Mouse (Mus musculus): ENCODE results near the gene Dram1.
"Not testable (repeated sequence)": the region's sequence is repeated elsewhere in the genome, so short reads cannot be mapped to it uniquely, and the experiment has no call there.

Dram1 gene

DNA sequence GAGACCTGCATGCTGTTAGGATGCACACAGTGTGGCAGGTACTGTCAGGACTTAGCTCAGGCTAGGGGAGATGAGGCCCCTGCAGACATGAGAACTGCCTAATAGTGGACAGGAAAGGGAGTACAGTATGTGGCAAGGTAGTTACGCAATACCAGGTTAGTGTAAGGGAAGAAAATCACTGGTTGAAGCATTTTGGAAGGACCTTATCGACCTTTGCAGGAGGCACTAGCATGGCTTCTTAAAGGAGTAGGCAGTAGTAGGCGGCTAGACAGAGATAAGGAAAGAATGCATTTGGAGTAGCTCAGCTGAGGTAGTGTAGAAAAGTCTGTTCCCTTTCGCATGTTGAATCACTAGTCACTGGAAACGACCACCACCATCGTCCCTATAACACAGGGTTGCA lies 6.9 kb upstream of the Dram1 start:
- DNase-seq (ENCODE audit: low spot score), result no peak

- no peak for DNase-seq (ENCODE audit: low spot score)
Measured at GRCm38 (mm10) chr10:88385290-88385689, 6.4 kb upstream of the Dram1 start.

- DNase-seq (ENCODE audit: low spot score), result no peak
Measured at GRCm38 (mm10) chr10:88384081-88384480, 5.2 kb upstream of the Dram1 start.

DNA sequence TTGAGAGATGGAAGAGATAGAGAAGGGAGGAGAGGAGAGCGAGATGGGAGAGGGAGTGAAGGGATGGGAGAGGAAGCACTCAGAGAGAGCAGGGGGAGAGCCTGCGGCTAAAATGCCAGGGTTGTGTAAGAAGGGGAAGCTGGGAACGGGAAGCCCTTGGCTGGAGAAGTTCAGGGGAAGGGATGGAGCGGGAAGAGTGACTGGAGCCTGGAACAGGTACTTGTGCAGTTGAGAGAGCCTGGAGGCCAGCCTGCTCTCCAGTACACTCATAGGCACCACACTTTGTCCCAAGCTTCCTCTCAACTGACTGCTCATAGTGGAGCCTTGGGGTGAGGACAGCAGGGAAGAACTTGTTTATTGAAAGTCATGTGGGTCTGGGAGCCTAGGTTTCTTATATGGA lies 4.6 kb upstream of the Dram1 start:
- DNase-seq (ENCODE audit: low spot score), result no peak

DNA sequence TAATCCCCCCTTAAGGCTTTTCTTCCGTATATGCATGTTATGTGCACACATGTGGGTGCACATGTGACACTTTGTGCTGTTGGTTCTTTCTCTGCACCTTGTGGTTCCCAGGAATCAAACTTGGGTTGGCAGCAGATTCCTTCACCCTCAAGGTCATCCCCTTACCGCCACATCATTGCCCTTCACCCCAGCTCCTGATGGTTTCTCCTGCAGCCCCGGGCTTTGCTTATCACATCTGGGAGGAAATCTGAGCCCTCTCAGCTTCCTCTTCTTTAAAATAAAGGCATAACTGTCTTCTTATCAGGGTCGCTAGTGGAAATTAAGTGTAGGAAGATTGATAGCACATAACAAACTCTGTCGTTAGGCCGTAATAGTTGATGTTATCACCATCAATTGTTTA lies 3.1 kb upstream of the Dram1 start:
- DNase-seq (ENCODE audit: low spot score), result no peak

GRCm38 (mm10) chr10:88381286-88381685 lies 2.4 kb upstream of the Dram1 start:
- no peak for DNase-seq (ENCODE audit: low spot score)

DNA sequence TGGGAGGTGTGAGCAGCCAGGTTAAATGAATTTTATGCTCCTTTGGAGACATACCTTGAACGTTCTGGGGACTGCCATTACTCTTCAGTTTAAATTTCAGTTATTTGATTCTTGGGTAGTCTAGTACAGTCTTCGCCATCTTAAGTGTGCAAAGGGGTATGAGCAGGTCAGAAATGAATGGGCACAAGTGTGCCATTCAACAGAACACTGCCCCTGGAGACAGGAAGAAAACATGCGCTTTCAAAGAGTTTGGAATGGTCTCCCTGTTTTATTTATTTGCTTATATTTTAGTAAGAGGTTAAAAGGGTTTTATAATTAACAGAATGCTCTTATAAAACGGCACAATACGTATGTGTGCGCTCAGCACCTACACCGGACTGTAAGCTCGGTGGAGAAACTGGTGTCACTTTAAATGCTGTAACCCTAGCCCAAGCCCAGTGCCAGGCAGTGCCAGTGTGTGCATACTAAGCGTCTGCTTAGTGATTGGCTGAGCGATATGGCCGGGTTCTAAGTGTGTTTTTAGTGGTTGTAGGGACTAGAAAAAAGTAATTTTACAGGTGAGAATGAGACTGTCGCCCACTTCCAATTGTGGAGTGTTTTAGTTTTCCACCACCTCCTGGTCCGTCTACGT lies 1.7 kb upstream of the Dram1 start:
- DNase-seq (ENCODE audit: low spot score), result no peak

DNA sequence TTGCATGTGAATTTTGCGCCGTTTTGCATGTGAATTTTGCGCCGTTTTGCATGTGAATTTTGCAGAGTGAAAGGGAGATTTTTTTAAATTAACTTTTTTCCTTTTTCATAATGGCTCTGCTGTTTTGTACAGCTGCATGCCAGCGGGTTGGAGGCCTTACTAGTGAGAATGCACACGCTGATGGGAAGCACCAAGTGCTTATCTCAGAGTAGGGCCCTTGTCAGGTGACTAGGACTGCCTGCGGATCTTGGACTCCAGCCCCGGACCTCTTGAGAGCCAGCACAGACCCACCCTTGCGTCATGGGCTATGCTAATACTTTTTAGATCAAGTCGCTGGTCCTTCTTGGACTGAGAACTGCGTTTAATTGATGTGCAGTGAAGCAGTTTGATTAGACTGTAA lies 1.1 kb upstream of the Dram1 start:
- peak; percentile 43 for DNase-seq (ENCODE audit: low spot score)

- no peak for DNase-seq (ENCODE audit: low spot score)
Measured at GRCm38 (mm10) chr10:88377666-88378065, 1.2 kb downstream of the Dram1 start.

DNA sequence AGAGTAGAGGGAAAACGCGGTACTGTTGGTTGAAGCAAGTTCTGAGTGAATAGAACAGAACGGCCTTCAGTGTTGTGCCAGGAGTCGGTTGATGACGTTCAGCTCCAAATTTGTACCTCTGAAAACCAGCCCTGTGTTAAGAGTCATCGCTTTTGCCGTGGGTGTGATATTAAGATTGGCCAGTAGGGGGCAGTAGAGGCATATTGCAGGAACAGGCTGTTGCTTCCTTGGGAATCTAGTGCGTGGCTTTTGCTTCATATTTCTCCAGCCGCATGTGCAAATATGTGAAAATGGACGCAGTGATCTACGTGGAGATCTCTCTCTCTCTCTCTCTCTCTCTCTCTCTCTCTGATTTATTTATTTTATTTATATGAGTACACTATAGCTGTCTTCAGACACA lies 2.1 kb downstream of the Dram1 start:
- peak; percentile 96 for DNase-seq (ENCODE audit: low spot score)

DNA sequence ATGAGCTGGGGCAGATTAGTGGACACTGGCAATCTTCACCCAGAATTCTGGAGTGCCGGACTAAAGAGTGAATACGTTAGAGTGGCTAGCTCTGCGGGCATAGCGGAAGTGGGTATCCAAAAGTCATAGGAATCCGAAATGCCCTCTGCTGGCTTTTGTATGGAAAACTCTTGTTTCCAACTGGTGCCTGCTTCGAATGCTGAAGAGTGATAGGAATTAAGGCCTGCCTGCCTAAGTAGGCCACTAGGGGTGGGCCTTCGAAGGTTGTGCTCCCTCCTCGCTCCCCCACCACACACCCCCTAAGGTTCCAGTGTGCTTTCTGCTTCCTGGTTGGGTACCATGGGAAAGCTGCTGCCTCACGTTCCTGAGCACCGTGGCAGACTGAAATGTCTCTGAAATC lies 3.9 kb downstream of the Dram1 start:
- DNase-seq (ENCODE audit: low spot score), result no peak

GRCm38 (mm10) chr10:88372945-88373344 lies 5.9 kb downstream of the Dram1 start:
- DNase-seq (ENCODE audit: low spot score), result not testable (repeated sequence)

DNA sequence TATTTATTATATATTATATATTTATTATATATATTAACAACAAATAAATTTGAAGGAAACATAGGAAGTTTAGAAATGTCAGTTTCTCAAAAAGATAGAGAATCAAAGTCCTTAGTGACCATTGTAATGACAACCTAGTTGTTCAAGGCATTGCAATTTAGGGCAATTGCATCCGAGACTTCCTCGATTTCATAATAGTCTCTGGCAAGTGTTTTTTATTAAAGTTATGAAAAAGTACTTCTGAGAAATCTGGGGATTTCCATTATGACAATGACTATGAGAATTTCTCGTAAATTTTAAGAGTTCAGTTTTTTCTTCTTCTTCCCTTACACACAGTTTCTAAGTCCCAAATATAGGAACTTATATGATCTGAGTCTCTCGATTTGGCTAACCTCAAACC lies 6.4 kb downstream of the Dram1 start:
- DNase-seq (ENCODE audit: low spot score), result no peak

- DNase-seq (ENCODE audit: low spot score), result no peak
Measured at GRCm38 (mm10) chr10:88371793-88372192, 7.1 kb downstream of the Dram1 start.

DNA sequence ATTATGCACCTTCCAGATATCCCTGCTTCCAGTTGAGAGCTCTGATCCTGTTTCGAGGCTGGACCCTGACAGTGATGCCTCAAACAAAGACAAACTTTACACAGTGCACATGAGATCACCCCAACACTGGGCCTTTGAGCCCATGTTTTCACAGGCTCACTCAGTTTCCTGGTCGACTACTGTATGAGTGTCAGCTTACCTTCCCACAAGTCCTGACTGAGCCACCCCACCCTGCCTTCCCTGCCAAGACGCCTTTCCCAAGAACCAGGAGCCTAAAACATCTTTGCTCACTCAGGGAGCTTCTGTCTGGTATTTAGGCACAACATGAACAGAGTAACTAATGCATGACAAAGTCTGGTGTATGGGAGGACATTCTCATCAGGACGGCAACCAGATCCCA lies 9.6 kb downstream of the Dram1 start:
- DNase-seq (ENCODE audit: low spot score), result no peak

GRCm38 (mm10) chr10:88364221-88364620 lies 14.7 kb downstream of the Dram1 start:
- DNase-seq (ENCODE audit: low spot score), result no peak

DNA sequence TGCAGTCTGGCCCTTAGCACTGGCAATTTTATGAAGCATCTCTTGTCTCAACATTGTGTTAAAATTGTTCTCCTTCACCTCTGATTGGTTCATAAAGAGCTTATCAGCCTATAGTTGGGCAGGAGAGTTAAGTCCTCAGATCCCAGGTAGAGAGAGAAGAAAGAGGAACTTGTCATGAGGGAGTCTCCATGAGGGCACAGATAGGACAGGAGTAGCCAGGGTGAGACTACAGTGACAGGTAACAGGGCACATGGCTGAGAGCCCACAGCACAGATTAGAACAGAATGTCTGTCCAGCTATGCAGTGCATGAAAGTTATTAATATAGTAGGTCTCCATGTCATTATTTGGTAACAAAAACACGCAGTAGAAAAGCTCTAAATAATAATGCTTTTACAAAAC lies 16.7 kb downstream of the Dram1 start:
- no peak for DNase-seq (ENCODE audit: low spot score)

- DNase-seq (ENCODE audit: low spot score), result peak; percentile 69
Measured at GRCm38 (mm10) chr10:88356983-88357559, 21.8 kb downstream of the Dram1 start.

DNA sequence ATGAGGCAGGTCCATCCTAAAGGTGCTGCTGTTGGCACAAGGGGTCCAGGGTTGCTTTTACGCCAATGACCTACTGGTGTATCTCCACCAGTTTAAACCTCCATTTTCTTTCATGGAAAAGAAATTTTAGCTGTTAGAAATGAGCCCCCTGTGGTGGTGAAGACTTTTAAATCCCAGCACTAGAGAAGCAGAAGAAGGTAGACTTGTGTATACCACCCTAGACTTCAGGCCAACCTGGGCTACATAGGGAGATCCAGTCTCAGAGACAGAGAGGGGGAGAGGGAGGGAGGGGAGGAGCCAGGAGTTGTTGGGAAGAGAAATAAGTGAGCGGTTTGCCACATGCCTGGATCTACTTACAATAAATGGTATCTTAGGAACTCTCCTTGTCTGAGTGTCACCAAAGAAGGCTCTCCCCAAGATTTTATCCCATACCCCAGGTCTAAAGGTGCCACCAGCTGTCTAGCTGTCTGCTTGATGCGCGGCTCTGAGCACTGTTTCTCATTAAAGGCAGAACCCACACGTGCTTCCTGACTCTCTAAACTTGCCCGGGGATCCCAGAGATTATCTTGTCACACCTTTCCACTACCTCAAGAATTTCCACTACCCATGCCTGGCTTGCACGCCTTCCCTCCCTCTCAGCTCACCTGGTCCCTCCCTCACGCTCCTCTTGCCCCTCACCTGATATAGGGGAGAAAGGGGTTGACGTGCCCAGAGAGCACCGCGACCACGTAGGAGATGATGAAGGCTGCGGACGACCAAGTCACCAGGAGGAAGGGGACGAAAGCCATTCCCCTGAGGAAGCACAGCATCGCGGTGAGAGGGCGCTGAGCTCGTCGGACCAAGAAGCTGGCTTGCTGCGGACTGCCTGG lies 22.5 kb downstream of the Dram1 start:
- DNase-seq (ENCODE audit: low spot score), result no peak

DNA sequence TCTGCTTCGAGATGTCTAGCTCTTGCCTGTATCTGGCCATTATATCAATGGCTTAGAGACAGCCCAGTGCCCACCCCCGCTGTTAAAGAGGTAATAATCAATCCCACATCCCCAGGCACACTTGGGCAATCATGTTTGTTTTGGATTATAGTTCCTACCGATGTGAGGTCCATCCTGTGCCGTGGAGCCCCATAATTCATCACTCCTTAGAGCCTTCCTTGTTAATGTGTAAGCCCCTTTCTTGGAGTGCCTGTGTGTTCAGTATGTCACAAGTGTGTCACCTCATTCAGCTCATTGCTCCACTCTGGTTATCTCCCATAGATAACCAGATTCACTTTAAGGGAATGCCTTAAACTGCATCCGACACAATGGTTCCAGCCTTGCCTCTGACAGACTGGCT lies 24.3 kb downstream of the Dram1 start:
- DNase-seq (ENCODE audit: low spot score), result no peak

GRCm38 (mm10) chr10:88352549-88352948 lies 26.3 kb downstream of the Dram1 start:
- no peak for DNase-seq (ENCODE audit: low spot score)

DNA sequence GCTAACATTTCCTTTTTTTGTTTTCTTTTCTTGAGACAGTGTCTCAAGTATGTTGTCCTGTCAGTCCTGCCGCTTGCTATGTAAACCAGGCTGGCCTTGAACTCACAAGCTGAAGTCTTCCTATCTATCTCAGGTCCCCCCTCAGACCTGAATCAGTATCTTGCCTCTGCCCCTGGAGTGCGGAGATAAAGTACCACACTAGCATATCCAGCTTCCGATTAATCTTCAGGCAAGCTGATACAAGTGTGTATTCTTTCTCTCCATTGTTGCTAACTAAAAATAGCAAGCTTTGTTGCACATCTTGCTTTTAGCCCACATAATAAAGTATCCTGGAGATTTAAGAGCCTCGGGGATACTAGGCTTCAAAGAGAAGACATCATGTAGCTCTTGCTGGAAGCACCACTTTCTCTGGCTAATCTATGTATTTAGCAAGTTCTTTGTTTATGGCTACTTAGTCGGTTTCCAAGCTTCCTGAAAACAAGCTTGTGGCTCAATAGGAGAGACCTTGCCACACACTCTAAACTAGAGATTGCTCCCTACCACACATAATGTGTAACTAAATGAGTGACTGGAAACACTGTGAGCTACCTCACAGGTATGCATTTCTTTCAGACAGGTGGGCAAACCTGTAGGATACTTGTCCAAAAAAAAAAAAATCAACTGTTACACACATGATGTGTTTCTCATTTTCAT lies 27.3 kb downstream of the Dram1 start:
- DNase-seq (ENCODE audit: low spot score), result no peak

- DNase-seq (ENCODE audit: low spot score), result no peak
Measured at GRCm38 (mm10) chr10:88350687-88351086, 28.2 kb downstream of the Dram1 start.

All from layer of hippocampus, adult 11-12 months (tissue).